Comparison of ENCODE assay signal across 8 mouse cellular contexts in the genomic region with DNA sequence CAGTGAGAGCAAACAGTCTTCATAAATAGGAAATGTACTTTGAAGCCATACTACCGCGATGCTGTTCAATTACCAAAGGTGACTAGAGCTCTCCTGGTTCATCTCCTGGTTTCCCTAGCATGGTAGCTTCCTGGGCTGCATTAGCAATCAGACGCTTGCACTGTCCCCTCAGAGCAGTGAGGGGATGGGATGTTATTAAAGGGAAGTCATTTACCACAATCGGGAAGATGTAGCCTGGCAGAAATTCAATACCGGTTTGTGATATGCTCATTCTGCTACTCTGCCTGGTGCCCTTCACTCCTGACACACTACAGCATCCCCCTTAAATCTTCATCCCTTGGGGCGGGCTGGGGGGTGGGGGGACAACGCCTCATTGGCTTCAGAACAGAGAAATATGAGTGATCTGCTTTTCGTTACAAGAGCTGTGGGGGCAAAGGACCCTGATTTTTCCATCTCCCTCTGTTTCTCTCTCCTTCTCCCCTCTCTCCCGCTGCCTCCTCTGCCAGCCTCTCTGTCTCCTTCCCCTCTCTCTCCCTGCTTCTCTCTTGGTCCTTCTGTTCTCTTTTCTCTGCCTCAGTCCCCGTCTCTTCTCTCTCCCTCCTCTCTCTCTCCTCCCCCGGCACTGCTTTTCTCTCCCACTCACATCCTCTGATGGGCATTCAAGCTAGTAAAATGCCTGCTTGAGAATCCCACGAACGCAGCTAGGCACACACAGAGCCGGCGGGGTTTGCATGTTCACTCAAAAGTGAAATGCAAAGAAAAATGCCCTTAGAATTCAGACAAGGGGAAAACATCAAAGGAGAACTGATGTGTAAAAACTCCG. TPM values are rescaled to one million over a fixed set of nuclear protein-coding genes. Genes with fewer than 3 reads are reported as not detected.
DNase-seq lines count a peak whose midpoint lies in the region; ATAC-seq and TF ChIP-seq lines count a peak whose summit lies in the region.

No protein-coding gene starts in this region.

- no peaks in the 10 kb centered on the region for H3K27me3 ChIP-seq in heart, embryonic 10.5 days (ENCODE audit: insufficient read depth, poor library complexity, severe bottlenecking)
- H3K27me3 ChIP-seq in stomach, embryonic 14.5 days (ENCODE audit: control insufficient read depth, insufficient read depth, low read length) = no peaks in the 10 kb centered on the region

- WGBS in heart, embryonic 10.5 days = 44% methylated on average over 16 of the region's 16 CpGs
- 22% methylated on average over 16 of the region's 16 CpGs for WGBS in stomach, embryonic 14.5 days

- no peaks in the 10 kb centered on the region for H3K9me3 ChIP-seq in heart, embryonic 10.5 days
- no peaks in the 10 kb centered on the region for H3K9me3 ChIP-seq in stomach, embryonic 14.5 days (ENCODE audit: control insufficient read depth, low read depth, low read length)

- no peak for TF ChIP-seq POLR2A in embryonic fibroblast, embryonic 13.5 days (IDR thresholded peaks at IDR 0.05; ENCODE audit: low read depth, low read length)

- H3K4me2 ChIP-seq in stomach, embryonic 14.5 days (replicated peaks; ENCODE audit: low read depth, low read length) = peak overlapping the region; percentile 42

- H3K9ac ChIP-seq in stomach, embryonic 14.5 days (replicated peaks; ENCODE audit: low read depth, low read length) = no peak overlapping the region; the same call in 1 of the 2 replicates

- intact Hi-C loops in heart, postnatal 36 days (cut with DNase I) = no loop called here
- intact Hi-C loops in gastrocnemius, postnatal 36 days (cut with DNase I) = loop anchor here (5.0 kb wide), 2 partner anchors 373 to 648 kb away; no protein-coding TSS in a partner anchor

- DNase-seq in heart, embryonic 10.5 days (ENCODE audit: low spot score) = no peak
- DNase-seq in heart, postnatal 36 days = no peak
- DNase-seq in ZHBTc4 (ENCODE audit: low read depth, low spot score) = peak; percentile 9
- peak; percentile 53 to 73 for DNase-seq in layer of hippocampus, adult 2 months (ENCODE audit: low spot score in 2 of 2)
- peak; percentile 30 for DNase-seq in mesoderm, embryonic 11.5 days (ENCODE audit: low read depth, low spot score)
- DNase-seq in gastrocnemius, postnatal 36 days = no peak

- no peak for TF ChIP-seq CTCF in embryonic fibroblast, embryonic 13.5 days (IDR thresholded peaks at IDR 0.05; ENCODE audit: borderline replicate concordance, insufficient read depth, low read length)
- TF ChIP-seq CTCF in layer of hippocampus, adult 2 months (conservative IDR thresholded peaks at IDR 0.05) = no peak

- peak overlapping the region; percentile 53 for H3K4me3 ChIP-seq in heart, embryonic 10.5 days
- H3K4me3 ChIP-seq in embryonic fibroblast, embryonic 13.5 days (ENCODE audit: insufficient read depth, low read length) = peak overlapping the region; percentile 45
- peak overlapping the region; percentile 91 for H3K4me3 ChIP-seq in layer of hippocampus, adult 2 months
- H3K4me3 ChIP-seq in stomach, embryonic 14.5 days (ENCODE audit: low read depth, low read length) = peak overlapping the region; percentile 31

- ATAC-seq in stomach, embryonic 14.5 days (ENCODE audit: insufficient number of reproducible peaks, insufficient read depth, low FRiP score, low read depth) = no peak

- H3K36me3 ChIP-seq in heart, embryonic 10.5 days = no peaks in the 10 kb centered on the region
- H3K36me3 ChIP-seq in stomach, embryonic 14.5 days (ENCODE audit: control insufficient read depth, insufficient read depth, low read length) = no peaks in the 10 kb centered on the region

- H3K27ac ChIP-seq in heart, embryonic 10.5 days = no peak overlapping the region
- H3K27ac ChIP-seq in embryonic fibroblast, embryonic 13.5 days (ENCODE audit: insufficient read depth, low read length) = no peak overlapping the region
- H3K27ac ChIP-seq in layer of hippocampus, adult 2 months = peak overlapping the region; percentile 88
- H3K27ac ChIP-seq in stomach, embryonic 14.5 days (ENCODE audit: low read length) = 0 out of 2 replicates have a peak overlapping the region, but pooled peaks have one; percentile 21

- H3K4me1 ChIP-seq in heart, embryonic 10.5 days = no peaks in the 10 kb centered on the region
- H3K4me1 ChIP-seq in embryonic fibroblast, embryonic 13.5 days (ENCODE audit: control insufficient read depth, insufficient read depth, low read length) = no peaks in the 10 kb centered on the region
- H3K4me1 ChIP-seq in stomach, embryonic 14.5 days (ENCODE audit: control insufficient read depth, insufficient read depth, low read length) = 0 out of 2 replicates have a peak, but pooled peaks cover 3% of the 10 kb centered on the region

RNA-seq across cellular contexts. Expression of a gene that starts 1.3 kb away (rescaled TPM):
- 3.8 and 4.2 TPM in 2 replicates for polyA plus RNA-seq in heart, embryonic 10.5 days (2016; fragmentation: Nextera tagmentation; extraction: Ambion mirVana)
- total RNA-seq in heart, postnatal 36 days (2021) = under 1 TPM; 0.24 to 0.28 TPM
- 5.0 and 14.2 TPM in 2 replicates for polyA plus RNA-seq in embryonic fibroblast, embryonic 13.5 days (2011; ENCODE audit: insufficient read length, low read depth, missing spikeins)
- total RNA-seq in layer of hippocampus, adult 2 months (2021) = 10 to 100 TPM; 63.6 to 70.4 TPM
- polyA plus RNA-seq in stomach, embryonic 14.5 days (2014; fragmentation: Nextera tagmentation; extraction: Ambion mirVana) = 21.6 and 22.1 TPM in 2 replicates
- under 1 TPM; 0.23 to 0.25 TPM for total RNA-seq in gastrocnemius, postnatal 36 days (2021)

Comparison
In these comparisons a context has a peak if more than half of its experiments do, and no peak if none do; other contexts are left out.
1. DNase-seq: peak in ZHBTc4 (single experiment), layer of hippocampus, adult 2 months (2 of 2) and mesoderm, embryonic 11.5 days (single experiment); none in heart, embryonic 10.5 days (single experiment), heart, postnatal 36 days (0 of 2) and gastrocnemius, postnatal 36 days (0 of 2).
2. H3K27ac ChIP-seq: peak in layer of hippocampus, adult 2 months (single experiment) and stomach, embryonic 14.5 days (single experiment); none in heart, embryonic 10.5 days (single experiment) and embryonic fibroblast, embryonic 13.5 days (single experiment).
3. H3K4me3 ChIP-seq: peak in every context shown above with its lines; median percentile 91 in layer of hippocampus, adult 2 months; 53 in heart, embryonic 10.5 days; 45 in embryonic fibroblast, embryonic 13.5 days; 31 in stomach, embryonic 14.5 days.
4. RNA of a gene that starts 1.3 kb away (total RNA-seq): 63.6 to 70.4 TPM in layer of hippocampus, adult 2 months; 0.24 to 0.28 TPM in heart, postnatal 36 days and 0.23 to 0.25 TPM in gastrocnemius, postnatal 36 days; every median in the first group is over 10 times any median in the second.